Mouse (Mus musculus): ENCODE results near the gene Sys1.

The Sys1 gene

DNA sequence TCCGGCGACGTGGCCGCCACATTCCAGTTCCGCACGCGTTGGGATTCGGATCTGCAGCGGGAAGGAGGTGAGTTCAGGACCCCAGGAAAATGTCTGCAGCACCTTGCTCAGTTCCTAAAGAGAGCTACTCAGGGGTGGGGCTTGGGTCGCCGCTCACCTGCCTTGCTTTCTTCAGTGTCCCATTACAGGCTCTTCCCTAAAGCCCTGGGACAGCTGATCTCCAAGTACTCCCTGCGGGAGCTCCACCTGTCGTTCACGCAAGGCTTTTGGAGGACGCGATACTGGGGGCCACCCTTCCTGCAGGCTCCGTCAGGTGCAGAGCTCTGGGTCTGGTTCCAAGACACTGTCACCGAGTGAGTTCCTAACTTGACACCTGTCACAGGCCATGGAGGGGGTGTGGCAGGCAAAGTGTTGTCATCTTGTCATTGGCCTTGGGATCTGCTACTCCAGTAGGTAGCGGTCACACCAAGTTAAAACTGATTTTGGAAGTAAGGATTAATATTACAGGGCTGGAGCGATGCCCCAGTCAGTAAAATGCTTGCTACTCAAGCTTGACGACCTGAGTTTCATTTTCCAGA, 41.0 kb downstream of the Sys1 start:
- DNase-seq (ENCODE audit: low read depth, low spot score): no peak

DNA sequence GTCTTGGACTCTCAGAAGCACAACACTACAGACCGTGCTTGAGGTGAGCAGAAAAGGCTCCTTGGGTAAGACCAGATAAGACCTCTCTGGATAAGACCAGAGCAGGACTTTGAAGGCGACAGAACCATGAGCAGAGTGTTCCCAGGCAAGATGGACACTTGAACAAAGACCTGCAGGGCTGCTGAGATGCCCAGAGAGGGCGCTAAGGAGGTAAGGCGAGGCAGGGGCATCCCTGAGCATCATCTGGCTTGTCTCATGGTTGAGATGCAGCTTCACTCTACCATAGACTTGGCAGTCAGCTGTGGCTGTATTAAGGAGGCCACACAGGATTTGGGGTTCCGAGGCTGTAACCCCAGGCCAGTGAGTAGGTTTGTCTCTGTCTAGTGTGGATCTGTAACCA, 42.6 kb downstream of the Sys1 start:
- no peak for DNase-seq (ENCODE audit: low read depth, low spot score)

DNA sequence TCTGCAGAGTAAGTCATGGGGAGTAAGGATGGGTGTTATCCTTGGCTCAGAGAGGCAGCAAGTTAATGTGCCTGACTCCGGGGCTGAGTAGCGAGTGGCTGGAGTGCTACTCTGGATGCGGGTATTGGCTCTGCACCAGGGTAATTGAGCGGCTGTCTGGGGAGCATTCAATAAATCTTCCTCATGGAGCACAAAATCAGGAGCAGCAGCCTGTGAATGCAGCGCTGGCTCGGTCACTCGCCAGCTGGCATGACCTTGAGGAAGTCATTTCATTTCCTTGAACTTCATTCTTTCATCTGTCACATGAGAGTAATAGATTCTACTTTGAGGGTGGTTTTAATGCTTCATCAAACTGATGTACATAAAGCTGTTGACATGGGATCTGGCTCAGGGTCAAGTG, 43.7 kb downstream of the Sys1 start:
- DNase-seq (ENCODE audit: low read depth, low spot score): no peak

DNA sequence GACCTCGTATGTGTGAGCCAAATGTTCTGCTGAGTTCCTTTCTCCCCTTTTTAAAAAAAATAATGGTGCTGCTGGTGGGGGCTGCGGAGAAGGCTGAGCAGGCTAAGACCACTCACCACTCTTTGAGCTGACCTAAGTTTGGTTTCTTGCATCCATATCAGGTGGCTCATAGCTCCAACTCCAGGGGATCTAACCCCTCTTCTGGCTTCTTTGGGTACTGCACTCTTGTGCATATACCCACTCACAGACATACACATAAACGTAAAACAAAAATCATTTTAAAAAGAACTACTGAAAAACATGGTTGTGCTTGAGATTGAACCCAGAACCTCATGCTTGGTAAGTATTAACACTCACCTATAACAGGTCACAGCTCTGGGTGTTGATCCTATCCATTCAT, 48.2 kb downstream of the Sys1 start:
- no peak for DNase-seq (ENCODE audit: low read depth, low spot score)

DNA sequence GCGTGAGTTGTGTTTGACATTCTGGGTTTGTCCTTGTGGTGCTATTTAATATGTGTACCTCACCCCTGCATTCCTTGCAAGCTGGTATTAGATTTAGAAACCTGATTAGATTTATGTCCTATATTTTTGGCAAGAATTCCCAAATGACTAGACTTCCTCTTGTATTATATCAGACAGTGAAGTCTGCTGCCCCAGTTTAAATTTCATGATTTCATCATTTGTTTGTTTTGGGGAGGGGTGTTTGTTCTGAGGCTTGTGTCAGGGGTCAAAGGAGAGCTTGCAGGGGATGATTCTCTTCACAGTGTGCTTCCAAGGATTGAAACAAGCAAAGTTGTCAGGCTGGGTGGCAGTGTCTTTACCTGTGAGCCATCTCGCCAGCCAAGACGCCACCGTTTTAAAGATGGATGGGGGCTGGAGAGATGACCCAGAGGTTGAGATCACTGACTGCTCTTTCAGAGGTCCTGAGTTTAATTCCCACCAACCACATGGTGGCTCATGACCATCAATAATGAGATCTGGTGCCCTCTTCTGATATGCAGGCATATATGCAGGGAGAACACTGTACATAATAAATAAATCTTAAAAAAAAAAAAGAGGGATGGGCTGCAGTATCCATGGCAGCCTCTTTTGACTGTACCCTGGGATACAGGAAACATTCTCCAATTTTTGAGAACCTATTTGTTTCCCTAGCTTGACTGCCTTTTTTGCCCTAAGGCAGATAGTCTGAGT, 49.0 kb downstream of the Sys1 start:
- no peak for DNase-seq (ENCODE audit: low read depth, low spot score)

DNA sequence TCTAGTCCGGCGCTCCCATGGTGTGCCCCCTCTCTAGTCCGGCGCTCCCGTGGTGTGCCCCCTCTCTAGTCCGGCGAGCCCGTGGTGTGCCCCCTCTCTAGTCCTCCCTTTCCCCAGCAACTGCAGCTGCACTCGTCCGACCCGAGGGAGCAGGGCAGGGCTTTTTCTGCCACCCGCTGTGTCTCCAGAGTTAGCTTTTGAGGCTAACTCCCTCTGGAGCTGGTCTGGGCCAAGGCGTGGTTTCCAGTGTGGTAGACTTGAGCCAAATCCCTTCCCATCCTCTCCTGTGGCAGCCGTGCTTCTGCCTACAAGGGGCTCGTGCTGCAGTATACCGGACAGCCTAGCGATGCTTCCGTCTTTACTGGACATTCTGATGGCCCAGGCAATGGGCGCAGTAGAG, 51.0 kb downstream of the Sys1 start:
- no peak for DNase-seq (ENCODE audit: low read depth, low spot score)

DNA sequence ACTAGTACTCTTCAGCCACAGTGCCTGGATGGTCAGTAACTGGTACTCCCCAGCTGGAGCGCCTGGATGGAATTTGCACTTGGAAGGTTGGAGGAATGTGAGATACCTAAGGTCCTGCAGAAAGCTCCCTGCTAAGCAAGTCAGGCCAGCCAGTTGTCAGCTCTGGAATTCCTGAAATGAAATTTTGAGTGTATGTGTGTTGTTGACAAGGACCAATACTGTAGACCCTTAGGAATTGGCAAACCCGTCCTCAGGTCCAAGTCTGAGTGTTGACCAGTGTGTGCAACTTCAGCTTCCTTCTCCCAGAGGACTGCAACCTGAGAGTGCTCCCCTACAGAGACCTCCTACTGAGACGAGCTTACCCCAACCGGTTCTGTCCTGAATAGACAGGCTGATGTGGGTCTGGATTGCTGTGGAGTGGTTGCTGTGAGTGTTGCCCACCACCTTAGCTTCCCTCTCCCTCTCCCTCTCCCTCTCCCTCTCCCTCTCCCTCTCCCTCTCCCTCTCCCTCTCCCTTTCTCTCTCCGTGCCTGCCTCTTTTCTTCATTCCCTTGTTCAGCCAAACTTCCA, 53.9 kb downstream of the Sys1 start:
- no peak for DNase-seq (ENCODE audit: low read depth, low spot score)

DNA sequence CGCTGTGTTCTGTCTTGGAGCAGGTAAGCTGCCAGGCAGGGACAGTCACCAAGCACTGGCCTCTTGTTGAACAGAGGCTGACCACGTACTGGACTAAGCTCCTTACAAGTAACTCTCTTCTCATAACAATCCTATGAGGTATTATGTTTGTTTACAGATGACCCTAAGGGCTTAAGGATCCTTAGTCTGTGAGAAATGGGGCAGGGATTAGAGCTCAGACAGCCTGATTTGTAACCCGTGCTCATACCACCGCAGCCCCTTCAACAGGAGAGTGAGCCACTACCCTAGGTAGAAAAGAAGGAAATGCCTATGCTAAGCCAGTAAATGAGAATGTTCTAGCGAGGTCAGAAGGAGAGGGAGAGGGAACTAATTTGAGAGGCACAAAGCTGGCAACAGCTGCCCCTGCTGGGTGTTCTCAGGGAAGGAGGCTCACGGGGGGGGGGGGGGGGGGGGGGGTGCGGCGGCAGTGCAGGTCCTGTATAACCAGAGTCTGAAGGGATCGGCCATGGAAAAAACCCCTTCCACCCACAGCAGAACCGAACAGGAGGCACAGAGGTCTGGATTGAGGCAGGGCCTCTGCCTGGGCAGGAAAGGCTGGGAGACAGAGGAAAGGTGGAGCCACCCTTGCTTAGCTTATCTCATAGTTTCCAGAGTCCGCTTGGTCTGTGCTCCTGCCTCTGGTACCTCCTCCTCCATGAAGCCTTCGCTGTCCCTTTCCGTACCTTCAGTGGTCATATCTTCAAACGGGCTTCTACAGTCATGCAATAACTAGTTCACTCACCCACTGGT, 55.6 kb downstream of the Sys1 start:
- peak; percentile 83 for DNase-seq (ENCODE audit: low read depth, low spot score)

DNA sequence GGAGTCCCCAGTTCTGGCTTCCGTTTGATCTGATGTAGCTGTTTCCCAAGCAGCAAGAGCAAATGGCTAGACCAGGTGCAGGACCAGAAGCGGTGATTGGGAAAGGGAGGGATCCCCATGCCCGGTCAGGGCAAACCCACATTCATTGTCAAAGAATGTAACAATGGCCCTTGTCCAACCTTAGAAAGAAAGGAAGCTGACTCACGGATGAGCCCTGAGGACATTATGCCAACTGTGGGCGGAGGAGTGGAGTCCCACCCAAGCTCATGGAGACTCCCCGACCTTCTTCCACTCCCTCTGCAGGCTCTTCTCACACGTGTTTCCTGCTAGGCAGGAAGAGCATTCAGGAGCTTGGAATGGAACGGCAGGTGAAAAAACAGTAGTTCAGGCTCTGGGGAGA, 56.6 kb downstream of the Sys1 start:
- DNase-seq (ENCODE audit: low read depth, low spot score): no peak

DNA sequence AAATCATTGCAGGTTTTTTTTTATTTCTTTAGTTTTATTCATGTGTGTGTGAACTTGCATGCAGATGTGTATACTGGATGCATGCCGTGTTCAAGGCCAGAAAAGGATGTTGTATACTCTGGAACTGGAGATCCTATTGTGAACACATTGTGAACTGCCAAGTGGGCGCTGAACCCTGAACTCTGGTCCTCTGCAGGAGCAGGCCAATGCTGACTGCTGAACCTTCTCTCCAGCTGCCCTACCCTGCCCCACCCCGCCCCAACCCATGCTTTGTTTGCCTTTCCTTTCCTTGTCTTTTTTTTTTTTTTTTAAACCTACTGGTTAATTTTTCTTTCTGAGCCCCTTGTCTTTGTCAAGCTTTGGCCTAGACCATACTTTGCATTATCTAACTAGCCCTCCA, 58.2 kb downstream of the Sys1 start:
- no peak for DNase-seq (ENCODE audit: low read depth, low spot score)

DNA sequence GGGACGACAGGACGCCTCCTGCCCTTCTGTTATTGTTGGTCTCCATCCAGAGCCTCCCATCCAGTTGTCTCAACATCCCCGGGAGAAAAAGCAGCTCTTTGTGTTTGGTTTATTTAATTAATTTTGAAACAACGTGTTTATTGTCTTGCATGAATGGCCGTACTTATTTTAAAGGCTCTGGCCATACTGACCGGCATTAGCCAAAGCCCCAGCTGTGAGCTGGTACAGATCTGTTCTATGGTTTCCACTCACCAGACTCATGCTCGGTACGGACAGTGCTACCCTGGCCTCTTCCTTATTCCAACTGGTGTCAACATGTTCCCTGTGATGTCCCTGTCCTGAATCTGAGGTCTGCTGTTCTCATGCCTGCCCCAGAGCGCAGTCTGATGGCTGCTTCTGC, 59.1 kb downstream of the Sys1 start:
- no peak for DNase-seq (ENCODE audit: low read depth, low spot score)

DNA sequence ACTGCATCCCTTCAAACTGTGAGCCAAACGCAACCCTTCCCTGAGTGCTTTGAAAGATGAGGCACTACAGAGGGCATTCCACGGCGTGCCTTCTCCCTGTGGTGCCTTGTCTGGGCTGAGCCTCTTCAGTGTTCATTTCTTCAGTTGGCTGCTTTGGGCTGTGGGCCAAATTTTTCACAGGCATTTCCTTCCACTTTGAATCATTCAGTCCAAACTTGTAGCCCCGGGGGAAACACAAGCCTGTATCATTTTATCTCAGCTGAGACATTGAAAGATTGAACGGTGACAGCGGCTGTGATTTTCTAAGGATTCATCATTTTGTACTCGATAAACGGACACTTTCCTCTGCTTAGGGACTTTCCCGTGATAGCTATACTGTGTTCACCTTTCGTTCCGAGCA, 59.8 kb downstream of the Sys1 start:
- DNase-seq (ENCODE audit: low read depth, low spot score): no peak

DNA sequence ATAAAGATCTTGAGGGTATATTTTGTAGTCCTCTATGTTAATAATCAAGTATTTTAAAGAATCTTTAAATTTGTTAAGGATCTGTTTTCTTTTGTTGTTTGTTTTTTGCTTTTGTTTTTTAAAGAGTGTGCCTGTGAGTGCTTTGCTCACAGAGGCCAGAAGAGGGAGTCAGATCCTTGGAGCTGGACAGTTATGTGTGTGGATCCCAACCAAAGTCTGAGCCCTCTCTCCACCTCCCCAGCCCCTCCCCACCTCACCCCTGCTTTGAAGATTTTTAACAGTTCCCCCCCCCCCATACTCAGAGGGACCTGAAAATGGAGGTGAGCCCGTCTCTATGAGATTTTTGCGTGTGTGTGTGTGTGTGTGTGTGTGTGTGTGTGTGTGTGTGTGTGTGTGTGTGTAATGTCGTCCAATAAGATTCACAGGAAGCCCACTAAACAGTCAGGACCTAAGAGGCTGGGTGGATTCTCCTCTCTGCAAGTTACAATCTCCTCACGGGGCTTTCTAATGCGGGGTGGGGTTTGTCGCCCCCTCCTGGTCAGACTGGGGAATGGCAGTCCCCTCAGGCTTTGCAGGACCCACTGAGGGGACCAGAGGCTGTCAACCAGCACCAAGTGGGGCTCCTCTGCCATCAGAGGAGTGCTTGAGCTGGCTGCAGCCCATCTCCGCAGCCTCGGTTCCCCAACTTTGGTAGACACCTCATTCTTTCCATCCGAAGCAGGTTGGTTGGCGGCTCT, 60.9 kb downstream of the Sys1 start:
- peak; percentile 42 for DNase-seq (ENCODE audit: low read depth, low spot score)

DNA sequence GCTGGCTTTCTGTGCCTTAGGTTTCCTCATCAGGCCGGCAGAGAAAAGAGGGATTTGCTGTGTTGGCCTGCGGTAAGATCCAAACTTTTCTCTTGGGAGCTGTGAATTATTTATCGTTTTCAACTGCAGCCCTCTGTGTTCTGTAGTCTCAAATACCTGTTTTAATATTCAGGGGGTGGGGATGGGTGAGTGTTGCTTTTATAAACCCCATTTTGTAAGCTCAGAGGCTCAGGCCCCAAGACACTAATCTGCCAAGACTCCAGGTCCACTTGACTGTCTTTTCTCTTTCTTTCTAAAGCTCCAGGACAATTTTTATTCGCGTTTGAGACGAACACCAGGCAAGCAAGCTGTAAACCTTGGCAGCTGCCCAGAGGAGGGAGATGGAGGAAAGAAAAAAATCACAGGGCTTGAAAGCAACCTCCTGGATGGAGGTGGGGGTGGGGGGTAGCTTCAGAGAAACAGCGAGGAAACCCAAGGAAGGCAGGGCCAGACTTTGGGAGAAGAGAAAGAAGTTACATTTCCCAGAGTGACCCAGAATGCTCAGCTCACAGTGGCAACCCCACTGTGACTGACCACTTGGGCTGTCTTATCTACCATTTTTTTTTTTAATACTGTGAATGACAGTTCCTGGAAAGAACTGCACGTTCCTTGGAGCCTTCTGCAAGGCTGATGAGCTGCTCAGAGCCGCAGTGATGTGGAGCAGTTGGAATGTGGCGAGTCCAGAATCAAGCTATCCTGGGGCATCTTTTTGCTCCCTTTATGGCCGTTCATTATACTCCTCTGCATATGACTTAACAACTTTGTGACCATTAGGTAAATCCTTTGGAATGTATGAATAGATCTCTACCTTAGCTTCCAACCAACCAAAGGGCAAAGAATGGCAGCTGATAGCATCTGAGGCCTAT, 61.8 kb downstream of the Sys1 start:
- no peak for DNase-seq (ENCODE audit: low read depth, low spot score)

DNA sequence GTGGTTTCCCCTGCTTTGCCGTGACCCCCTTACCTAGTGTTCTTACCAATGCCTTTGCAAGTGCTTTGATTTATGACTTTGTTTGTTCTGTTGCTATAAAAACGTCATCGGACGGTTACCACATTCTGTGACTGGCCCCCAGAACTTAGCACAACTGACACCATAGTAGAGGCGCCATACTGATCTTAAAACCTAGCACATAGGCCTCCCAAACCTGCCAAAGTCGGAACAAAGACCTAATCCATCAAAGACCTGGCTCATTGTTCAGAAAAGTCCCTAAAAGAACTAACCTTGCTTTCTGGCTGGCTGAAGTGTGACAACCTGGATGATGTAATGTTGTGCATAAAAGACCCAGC, 62.4 kb downstream of the Sys1 start:
- DNase-seq (ENCODE audit: low read depth, low spot score): no peak

DNA sequence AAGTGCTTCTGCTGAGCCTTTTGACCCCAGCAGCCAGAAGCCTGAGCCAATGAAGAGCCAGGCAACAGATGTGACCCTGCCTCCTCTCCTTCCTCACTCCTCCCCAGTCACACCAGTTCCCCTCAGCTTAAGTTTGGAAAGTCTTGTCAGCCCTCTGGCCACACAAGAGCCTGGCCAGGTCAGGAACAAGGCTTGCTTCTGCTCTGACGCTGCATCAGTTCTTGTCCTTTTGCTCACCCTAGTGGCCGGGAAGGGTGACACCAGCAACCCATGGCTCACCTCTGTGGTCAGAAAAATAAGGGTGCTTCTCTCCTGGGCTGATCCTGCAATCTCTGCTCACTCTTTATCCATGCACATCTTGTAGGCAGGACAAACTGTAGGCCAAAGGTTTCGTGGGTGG, 64.0 kb downstream of the Sys1 start:
- peak; percentile 59 for DNase-seq (ENCODE audit: low read depth, low spot score)

DNA sequence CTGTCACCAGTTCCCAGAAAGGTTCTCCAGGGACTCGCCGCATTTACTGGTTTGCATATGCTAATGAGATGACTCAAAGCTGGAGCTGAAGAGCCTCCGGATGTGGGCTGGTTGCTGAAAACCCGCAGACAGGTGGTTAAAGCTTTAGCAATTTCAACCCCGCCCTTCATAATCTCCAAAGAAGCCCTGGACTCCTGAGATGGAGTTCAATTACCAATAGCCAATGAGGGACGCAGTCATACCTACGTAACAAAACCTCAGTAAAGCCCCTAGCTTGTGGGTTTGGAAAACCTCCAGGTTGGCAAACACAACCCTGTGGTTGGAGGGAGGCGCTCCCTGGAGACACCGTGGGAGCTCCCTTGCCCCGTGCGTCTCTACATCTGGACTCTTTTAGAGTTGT, 65.1 kb downstream of the Sys1 start:
- no peak for DNase-seq (ENCODE audit: low read depth, low spot score)

DNA sequence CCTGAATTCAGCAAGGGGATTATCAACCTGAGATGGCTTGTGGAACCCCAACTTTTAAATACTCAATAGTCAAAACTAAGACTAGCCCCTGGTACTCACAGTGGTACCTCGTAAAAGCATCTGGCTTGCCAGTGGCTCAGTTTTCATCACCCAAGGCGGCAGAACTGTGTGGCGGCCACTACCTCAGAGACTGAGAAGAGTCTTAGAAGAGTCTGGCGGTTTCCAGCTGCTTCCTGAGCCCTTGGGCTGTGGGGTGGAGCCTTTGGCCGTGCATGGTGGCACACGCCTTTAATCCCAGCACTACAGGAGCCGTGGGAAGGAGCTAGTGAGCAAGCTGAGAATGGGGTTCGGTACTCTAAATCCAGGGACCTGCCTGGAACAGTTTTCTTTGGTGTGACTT, 65.5 kb downstream of the Sys1 start:
- DNase-seq (ENCODE audit: low read depth, low spot score): no peak

DNA sequence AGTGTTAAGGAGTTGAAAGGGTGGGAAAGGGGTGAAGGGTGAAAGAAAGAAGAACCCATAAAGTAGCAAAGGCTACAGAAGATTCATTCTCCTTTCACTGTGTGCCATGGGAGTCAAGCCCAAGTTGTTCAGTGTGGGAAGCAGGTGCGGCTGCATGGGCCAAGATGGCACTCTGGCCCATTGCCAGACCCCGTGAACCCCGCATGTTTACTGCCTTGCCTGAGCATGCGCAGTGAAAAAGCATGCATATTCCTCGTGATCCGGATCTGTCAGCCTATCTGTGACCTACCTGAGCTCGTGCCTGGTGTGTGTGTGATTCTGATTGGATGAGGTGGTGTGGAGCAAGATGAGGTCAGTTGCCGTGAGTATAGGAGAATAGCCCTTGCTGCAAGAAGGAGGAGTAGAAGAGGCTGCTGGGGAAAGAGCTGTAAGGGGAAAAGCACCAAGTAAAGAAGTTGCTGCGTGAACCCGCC, 66.6 kb downstream of the Sys1 start:
- DNase-seq (ENCODE audit: low read depth, low spot score): no peak

DNA sequence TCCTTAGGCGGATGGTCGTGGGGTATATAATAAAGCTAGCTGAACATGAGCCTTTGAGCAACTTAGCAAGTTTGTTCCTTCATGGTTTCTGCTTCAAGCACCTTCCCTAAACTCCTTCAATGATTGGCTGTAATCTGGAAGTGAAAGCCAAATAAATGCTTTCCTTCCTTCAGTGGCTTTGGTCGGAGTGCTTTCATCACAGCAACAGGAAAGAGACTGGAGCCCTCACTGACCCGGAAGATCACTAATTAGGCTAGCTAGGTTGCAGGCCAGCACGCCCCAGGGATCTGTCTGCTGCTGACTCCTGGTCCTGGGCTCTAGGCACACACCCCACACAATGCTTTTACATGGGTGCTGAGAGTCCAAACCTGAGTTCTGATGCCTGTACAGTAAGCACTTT, 71.8 kb downstream of the Sys1 start:
- DNase-seq (ENCODE audit: low read depth, low spot score): no peak

Measured in retina, adult 2 months (tissue).